Mouse (Mus musculus): ENCODE results near the gene Olfr1228. TPM values are rescaled to one million over a fixed set of nuclear protein-coding genes. Genes with fewer than 3 reads are reported as not detected.

Olfr1228 gene
- not detected in 2 replicates for polyA plus RNA-seq (2015; fragmentation: Nextera tagmentation; extraction: Ambion mirVana)

DNA sequence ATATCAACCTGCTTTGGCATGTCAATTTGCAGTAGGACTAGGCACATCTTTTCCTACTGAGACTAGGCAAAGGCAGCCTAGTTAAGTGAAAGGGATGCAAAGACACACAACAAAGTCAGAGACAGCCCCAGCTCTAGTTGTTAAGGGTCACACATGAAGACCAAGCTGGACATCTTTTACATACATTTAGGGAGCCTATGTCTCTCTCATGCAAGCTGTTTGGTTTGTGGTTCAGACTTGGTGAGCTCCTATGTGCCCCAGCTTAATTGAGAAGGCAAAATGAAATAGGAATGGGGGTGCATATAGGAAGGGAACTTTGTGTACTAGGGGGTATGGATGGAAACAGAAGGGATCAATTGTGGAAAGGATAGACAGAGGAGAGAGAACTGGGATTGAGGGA is at the start of gene Olfr1228:
Gene Olfr1228 (minus strand): TSS at position 101 of the 400 bp plus-strand sequence.
- no peaks in the 10 kb centered on the region for H3K27me3 ChIP-seq
- no peak within 1 kb of the TSS for H3K27ac ChIP-seq
- no peak for ATAC-seq (ENCODE audit: low FRiP score, low read depth)
- no peak within 1 kb of the TSS for H3K9ac ChIP-seq
- H3K4me2 ChIP-seq (replicated peaks): no peak within 1 kb of the TSS
- H3K4me1 ChIP-seq: no peaks in the 10 kb centered on the region
- H3K9me3 ChIP-seq: no peaks in the 10 kb centered on the region
- no peaks in the 10 kb centered on the region for H3K36me3 ChIP-seq
- H3K4me3 ChIP-seq: no peak within 1 kb of the TSS

DNA sequence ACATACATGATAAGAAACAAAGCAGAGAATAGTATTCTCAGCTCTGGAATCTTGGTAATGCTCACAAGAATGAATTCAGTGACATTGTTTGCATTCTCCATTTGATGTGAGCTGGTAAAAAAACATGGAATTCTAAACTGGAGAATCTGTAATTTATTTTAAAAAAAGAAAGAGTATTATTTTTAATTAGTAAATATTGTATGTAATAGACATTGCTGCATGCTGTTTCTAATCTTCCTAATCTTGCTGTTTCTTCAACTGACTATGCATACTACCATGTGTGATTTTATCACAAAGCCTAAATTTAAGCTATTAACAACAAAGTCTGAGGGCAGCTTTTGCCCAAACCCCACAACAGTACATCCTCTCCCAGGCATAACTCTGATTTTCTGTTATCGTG is 43.3 kb upstream of the Olfr1228 start, which contains the start of gene Olfr1230:
Gene Olfr1230 (minus strand): TSS at position 101 of the 400 bp plus-strand sequence.
- Histone ChIP-seq H3K9me3 (no peaks in the 10 kb centered on the region), H3K4me2 (replicated peaks) (no peak within 1 kb of the TSS), H3K27ac (no peak within 1 kb of the TSS), H3K9ac (no peak within 1 kb of the TSS), H3K4me1 (no peaks in the 10 kb centered on the region), H3K36me3 (no peaks in the 10 kb centered on the region), H3K27me3 (no peaks in the 10 kb centered on the region), H3K4me3 (no peak within 1 kb of the TSS)
- WGBS: 90% methylated on average over 1 of the region's 1 CpGs
- ATAC-seq (ENCODE audit: low FRiP score, low read depth): no peak

DNA sequence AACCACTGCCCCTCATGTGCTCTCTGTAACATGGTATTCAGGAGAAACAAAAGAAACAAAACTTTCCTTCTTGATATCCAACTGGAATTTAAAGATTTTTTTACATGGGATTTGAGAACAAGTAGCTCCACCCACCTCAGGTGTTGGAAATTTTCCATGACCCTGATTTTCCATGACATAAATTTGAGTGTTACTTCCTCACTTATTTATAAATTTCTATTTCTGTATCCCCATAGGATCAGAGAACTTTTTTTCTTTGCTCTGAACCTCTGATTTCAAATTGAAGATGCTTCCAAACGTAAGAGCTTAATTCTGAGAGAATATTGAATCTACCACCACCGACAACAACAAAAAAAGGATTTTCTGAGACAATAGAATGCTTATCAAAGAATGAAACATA is 34.1 kb upstream of the Olfr1228 start, which contains the start of gene Olfr1229:
Gene Olfr1229 (minus strand): TSS at position 101 of the 400 bp plus-strand sequence.
- no peak within 1 kb of the TSS for H3K4me2 ChIP-seq (replicated peaks)
- no peak within 1 kb of the TSS for H3K9ac ChIP-seq
- H3K4me3 ChIP-seq: no peak within 1 kb of the TSS
- no peak for ATAC-seq (ENCODE audit: low FRiP score, low read depth)
- H3K27me3 ChIP-seq: no peaks in the 10 kb centered on the region
- H3K36me3 ChIP-seq: no peaks in the 10 kb centered on the region
- H3K9me3 ChIP-seq: no peaks in the 10 kb centered on the region
- 76% methylated on average over 2 of the region's 2 CpGs for WGBS
- no peaks in the 10 kb centered on the region for H3K4me1 ChIP-seq
- H3K27ac ChIP-seq: no peak within 1 kb of the TSS

DNA sequence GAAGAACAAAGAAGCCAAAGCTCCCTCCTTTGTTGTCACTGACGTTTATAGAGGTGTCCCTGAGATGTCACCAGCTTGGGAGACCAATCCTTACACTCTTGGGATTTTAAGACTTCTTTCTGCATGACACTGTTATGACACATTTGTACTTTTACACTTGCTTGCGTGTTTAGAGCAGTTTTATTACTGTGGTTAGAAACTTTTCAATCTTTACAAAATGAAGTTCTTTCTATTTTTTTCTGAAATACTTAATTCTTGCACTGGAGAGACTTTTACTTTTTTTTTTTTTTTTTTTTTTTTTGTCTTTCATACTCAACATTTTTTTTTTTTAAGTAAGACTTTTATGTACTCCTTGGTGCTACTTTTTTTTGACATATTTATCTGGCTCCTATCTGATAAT is 53.9 kb downstream of the Olfr1228 start, which contains the start of gene Olfr1226:
Gene Olfr1226 (minus strand): TSS at position 101 of the 400 bp plus-strand sequence.
- Histone ChIP-seq H3K36me3 (no peaks in the 10 kb centered on the region), H3K4me1 (no peaks in the 10 kb centered on the region), H3K9me3 (no peaks in the 10 kb centered on the region), H3K27me3 (no peaks in the 10 kb centered on the region), H3K4me2 (replicated peaks) (no peak within 1 kb of the TSS), H3K27ac (no peak within 1 kb of the TSS), H3K9ac (no peak within 1 kb of the TSS), H3K4me3 (no peak within 1 kb of the TSS)
- WGBS: 64% methylated on average over 2 of the region's 2 CpGs
- ATAC-seq (ENCODE audit: low FRiP score, low read depth): no peak

Other genes with a start within 250 kb of the Olfr1228 start
- not detected in 2 replicates for gene Olfr1215, start 247.1 kb downstream of the Olfr1228 start, polyA plus RNA-seq (2015; fragmentation: Nextera tagmentation; extraction: Ambion mirVana)
- gene Olfr1216, start 235.7 kb downstream of the Olfr1228 start, polyA plus RNA-seq (2015; fragmentation: Nextera tagmentation; extraction: Ambion mirVana): not detected in 2 replicates
- gene Olfr1217, start 222.0 kb downstream of the Olfr1228 start, polyA plus RNA-seq (2015; fragmentation: Nextera tagmentation; extraction: Ambion mirVana): not detected in 2 replicates
- not detected in 2 replicates for gene Olfr1218, start 192.9 kb downstream of the Olfr1228 start, polyA plus RNA-seq (2015; fragmentation: Nextera tagmentation; extraction: Ambion mirVana)
- gene Olfr1219, start 170.5 kb downstream of the Olfr1228 start, polyA plus RNA-seq (2015; fragmentation: Nextera tagmentation; extraction: Ambion mirVana): not detected in 2 replicates
- gene Olfr1220, start 147.2 kb downstream of the Olfr1228 start, polyA plus RNA-seq (2015; fragmentation: Nextera tagmentation; extraction: Ambion mirVana): not detected in 2 replicates
- not detected in 2 replicates for gene Olfr1221, start 136.8 kb downstream of the Olfr1228 start, polyA plus RNA-seq (2015; fragmentation: Nextera tagmentation; extraction: Ambion mirVana)
- not detected in 2 replicates for gene Olfr1222, start 121.0 kb downstream of the Olfr1228 start, polyA plus RNA-seq (2015; fragmentation: Nextera tagmentation; extraction: Ambion mirVana)
- not detected in 2 replicates for gene Olfr1223, start 102.5 kb downstream of the Olfr1228 start, polyA plus RNA-seq (2015; fragmentation: Nextera tagmentation; extraction: Ambion mirVana)
- gene Olfr1224-ps1, start 90.0 kb downstream of the Olfr1228 start, polyA plus RNA-seq (2015; fragmentation: Nextera tagmentation; extraction: Ambion mirVana): not detected in 2 replicates
- gene Olfr1225, start 79.4 kb downstream of the Olfr1228 start, polyA plus RNA-seq (2015; fragmentation: Nextera tagmentation; extraction: Ambion mirVana): not detected in 2 replicates
- not detected in 2 replicates for gene Olfr1226, start 54.0 kb downstream of the Olfr1228 start, polyA plus RNA-seq (2015; fragmentation: Nextera tagmentation; extraction: Ambion mirVana)
- gene Olfr1229, start 34.0 kb upstream of the Olfr1228 start, polyA plus RNA-seq (2015; fragmentation: Nextera tagmentation; extraction: Ambion mirVana): not detected in 2 replicates
- gene Olfr1230, start 43.2 kb upstream of the Olfr1228 start, polyA plus RNA-seq (2015; fragmentation: Nextera tagmentation; extraction: Ambion mirVana): not detected in 2 replicates
- gene Olfr1231, start 53.0 kb upstream of the Olfr1228 start, polyA plus RNA-seq (2015; fragmentation: Nextera tagmentation; extraction: Ambion mirVana): not detected in 2 replicates
- not detected in 2 replicates for gene Olfr1232, start 75.6 kb upstream of the Olfr1228 start, polyA plus RNA-seq (2015; fragmentation: Nextera tagmentation; extraction: Ambion mirVana)
- gene Olfr1233, start 88.3 kb upstream of the Olfr1228 start, polyA plus RNA-seq (2015; fragmentation: Nextera tagmentation; extraction: Ambion mirVana): not detected in 2 replicates
- not detected in 2 replicates for gene Olfr1234, start 110.8 kb upstream of the Olfr1228 start, polyA plus RNA-seq (2015; fragmentation: Nextera tagmentation; extraction: Ambion mirVana)
- gene Olfr1238, start 155.6 kb upstream of the Olfr1228 start, polyA plus RNA-seq (2015; fragmentation: Nextera tagmentation; extraction: Ambion mirVana): not detected in 2 replicates
- gene Olfr1239, start 166.3 kb upstream of the Olfr1228 start, polyA plus RNA-seq (2015; fragmentation: Nextera tagmentation; extraction: Ambion mirVana): not detected in 2 replicates
- gene Olfr1240, start 188.9 kb upstream of the Olfr1228 start, polyA plus RNA-seq (2015; fragmentation: Nextera tagmentation; extraction: Ambion mirVana): not detected in 2 replicates
- gene Olfr1241, start 233.1 kb upstream of the Olfr1228 start, polyA plus RNA-seq (2015; fragmentation: Nextera tagmentation; extraction: Ambion mirVana): not detected in 2 replicates
- not detected in 2 replicates for gene Olfr1242, start 244.3 kb upstream of the Olfr1228 start, polyA plus RNA-seq (2015; fragmentation: Nextera tagmentation; extraction: Ambion mirVana)

All from limb, embryonic 13.5 days (tissue).